Mouse (Mus musculus) embryonic stem cell, embryonic (primary cell): ENCODE results near the gene Ndufaf7.

Source experiments
- CTCF ChIA-PET, 4 experiments: fragments of 300-600 bp in 2 of 4; fragments of 350-600 bp in 2 of 4; sonication (Branson Sonifier 250); formaldehyde crosslinking; loops; one replicate each; lab custom pipeline; 2022; ENCODE audit warnings: inconsistent platforms in 2 of 4; lab: Charles Lee
- POLR2A ChIA-PET, 4 experiments: fragments of 300-600 bp in 2 of 4; fragments of 350-600 bp in 2 of 4; sonication (Branson Sonifier 250); formaldehyde crosslinking; loops; one replicate each; lab custom pipeline; 2022; ENCODE audit warnings: antibody characterized with exemption in 4 of 4, inconsistent platforms in 1 of 4; lab: Charles Lee

Gene Ndufaf7

DNA sequence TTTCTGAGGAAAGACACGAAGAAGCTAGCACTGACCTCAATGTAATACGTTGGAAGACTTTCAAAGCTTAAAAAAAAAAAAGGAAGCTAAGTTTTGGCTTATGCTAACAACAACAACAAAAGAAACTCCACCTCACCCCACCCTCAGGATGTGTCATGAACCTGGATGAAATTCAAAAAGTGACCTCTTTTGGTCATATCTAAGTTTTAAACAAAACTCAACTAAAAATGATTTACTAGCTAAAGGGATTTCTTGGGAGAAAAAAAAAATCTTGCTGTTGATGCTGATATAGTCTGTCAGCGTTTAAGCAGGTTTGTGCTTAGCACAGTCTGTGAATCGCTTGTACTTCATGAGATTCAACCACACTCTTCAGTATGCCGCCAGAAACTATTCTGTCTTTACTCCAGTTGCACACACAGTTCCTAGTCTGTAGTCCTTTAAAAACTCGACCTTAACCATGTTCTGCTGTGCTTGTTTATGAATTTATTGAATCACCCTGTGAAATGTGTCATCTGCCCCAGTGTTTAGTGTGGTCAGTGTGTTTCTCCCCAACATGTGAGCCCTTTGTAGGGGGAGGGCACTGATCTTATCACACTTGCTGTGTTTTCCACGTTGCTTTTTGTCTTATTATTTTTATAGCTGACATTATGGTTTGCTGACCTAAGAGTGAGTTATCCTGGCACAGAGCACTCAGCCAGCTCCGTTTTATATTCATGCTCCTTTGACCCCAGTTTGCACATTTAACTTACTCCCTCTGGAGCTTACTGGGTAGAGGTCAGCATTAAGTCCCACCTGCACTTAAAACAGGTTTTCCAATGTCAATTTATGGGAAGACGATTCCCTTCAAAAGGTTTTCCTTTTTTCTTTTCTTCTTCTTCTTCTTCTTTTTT, 58.2 kb downstream of the Ndufaf7 start:
- POLR2A ChIA-PET = interaction anchor here in 2 of 4 experiments (0.7 to 1.5 kb wide), 5 partner anchors 10 to 338 kb away, joined by 3 to 4 read pairs (median 3); no protein-coding TSS in a partner anchor
- CTCF ChIA-PET = interaction anchor here in 1 of 4 experiments (0.6 kb wide), 1 partner anchor 160 kb away, joined by 3 read pairs; the partner anchor contains the start of genes Gpatch11 and Heatr5b
